In genomic region chr17:83880174-83880710, GRCm38 (mm10) we compare ENCODE assay signal across 25 mouse cellular contexts. TPM values are rescaled to one million over a fixed set of nuclear protein-coding genes. Genes with fewer than 3 reads are reported as not detected.
DNase-seq lines count a peak whose midpoint lies in the region; ATAC-seq and TF ChIP-seq lines count a peak whose summit lies in the region.
"Had no signal": no experiment of that assay in that cellular context is flagged by ENCODE, and none has a peak within 500 bp of the region (broad histone marks: within the 10 kb centered on the region; RNA-seq: fewer than 3 reads in every experiment).

No protein-coding gene starts in this region.

- no peaks in the 10 kb centered on the region for H3K4me1 ChIP-seq in lung, postnatal 0 days (ENCODE audit: insufficient read depth, low read depth, low read length)
- H3K4me1 ChIP-seq: embryonic facial prominence, embryonic 15.5 days; forebrain, embryonic 10.5 days; heart, embryonic 15.5 days; hindbrain, embryonic 13.5 days had no signal

- H3K4me3 ChIP-seq in lung, postnatal 0 days (ENCODE audit: low read depth, low read length): no peak overlapping the region
- H3K4me3 ChIP-seq: embryonic facial prominence, embryonic 15.5 days; erythroblast, embryonic 14.5 days; forebrain, embryonic 10.5 days; heart, adult 2 months; heart, embryonic 15.5 days; hindbrain, embryonic 13.5 days had no signal

- no peak overlapping the region for H3K9ac ChIP-seq in lung, postnatal 0 days (replicated peaks; ENCODE audit: low read depth)
- H3K9ac ChIP-seq: embryonic facial prominence, embryonic 15.5 days; heart, embryonic 15.5 days; hindbrain, embryonic 13.5 days had no signal

- H3K36me3 ChIP-seq in lung, postnatal 0 days (ENCODE audit: insufficient read depth, low read length): no peaks in the 10 kb centered on the region
- H3K36me3 ChIP-seq: embryonic facial prominence, embryonic 15.5 days; forebrain, embryonic 10.5 days; heart, embryonic 15.5 days; hindbrain, embryonic 13.5 days had no signal

- no peak for DNase-seq in lung, postnatal 0 days (ENCODE audit: low spot score)
- DNase-seq in lung, postnatal 4 days: no peak
- peak; percentile 53 for DNase-seq in MEL-GATA-1-ER (ENCODE audit: extremely low read depth, low read depth)
- peak; percentile 36 for DNase-seq in induced T-regulatory cell, adult 2 months (ENCODE audit: low read depth)
- DNase-seq in thymus, postnatal 4 days: no peak
- no peak for DNase-seq in embryo, embryonic 10.5 days (ENCODE audit: low spot score)
- no peak for DNase-seq in Muller cell, postnatal 12 days (ENCODE audit: inconsistent ontology term)
- DNase-seq: adrenal gland, postnatal 25 days; B cell, adult 2 months; cerebellum, adult 18-20 months; cerebellum, adult 9-11 months; cerebellum, postnatal 36 days; embryo, embryonic 11 days; gastrocnemius, postnatal 14 days; heart, adult 2 months; heart, postnatal 14 days had no signal

- no peak for TF ChIP-seq CTCF in lung, postnatal 0 days (IDR thresholded peaks at IDR 0.05)

- TF ChIP-seq EP300 in lung, postnatal 0 days (IDR thresholded peaks at IDR 0.05): no peak

- no peaks in the 10 kb centered on the region for H3K9me3 ChIP-seq in lung, postnatal 0 days (ENCODE audit: low read length)
- H3K9me3 ChIP-seq: embryonic facial prominence, embryonic 15.5 days; heart, embryonic 15.5 days; hindbrain, embryonic 13.5 days had no signal

- no peaks in the 10 kb centered on the region for H3K27me3 ChIP-seq in lung, postnatal 0 days (replicated peaks; ENCODE audit: insufficient read depth, low read length)
- H3K27me3 ChIP-seq: CH12.LX; embryonic facial prominence, embryonic 15.5 days; heart, embryonic 15.5 days; hindbrain, embryonic 13.5 days had no signal

- no peak overlapping the region for H3K27ac ChIP-seq in lung, postnatal 0 days (ENCODE audit: low read length)
- H3K27ac ChIP-seq: embryonic facial prominence, embryonic 15.5 days; forebrain, embryonic 10.5 days; heart, adult 2 months; heart, embryonic 15.5 days; hindbrain, embryonic 13.5 days had no signal

- ATAC-seq in lung, postnatal 0 days: 0 out of 2 replicates have a peak, but pooled peaks have one; percentile 37
- ATAC-seq in megakaryocyte progenitor cell, adult 5-6 weeks (replicated peaks; ENCODE audit: poor library complexity): peak; percentile 50
- ATAC-seq: forebrain, embryonic 14.5 days had no signal

- 45% methylated on average over 9 of the region's 9 CpGs for WGBS in lung, postnatal 0 days

- H3K4me2 ChIP-seq in lung, postnatal 0 days (replicated peaks; ENCODE audit: low read depth, low read length): no peak overlapping the region
- H3K4me2 ChIP-seq: embryonic facial prominence, embryonic 15.5 days; heart, embryonic 11.5 days; heart, embryonic 15.5 days; hindbrain, embryonic 13.5 days had no signal

RNA-seq across cellular contexts. Expression of gene Haao, which starts 32.5 kb away (rescaled TPM):
- 1.1 and 1.6 TPM in 2 replicates for polyA plus RNA-seq in lung, postnatal 0 days (2015; fragmentation: Nextera tagmentation; extraction: Ambion mirVana)
- 21.6 and 34.9 TPM in 2 replicates for total RNA-seq in megakaryocyte progenitor cell, adult 5-6 weeks (2015)
- total RNA-seq in megakaryocyte progenitor cell, adult 5-6 weeks (2017): 22.0 and 22.2 TPM in 2 replicates
- total RNA-seq: gastrocnemius, postnatal 14 days; heart, postnatal 14 days had no signal
- polyA plus RNA-seq: erythroblast, embryonic 14.5 days had no signal

Comparison
In these comparisons a context has a peak if more than half of its experiments do, and no peak if none do; other contexts are left out.
1. DNase-seq: peak in MEL-GATA-1-ER (single experiment) and induced T-regulatory cell, adult 2 months (single experiment); none in lung, postnatal 0 days (single experiment), lung, postnatal 4 days (0 of 2), thymus, postnatal 4 days (single experiment), embryo, embryonic 10.5 days (single experiment) and Muller cell, postnatal 12 days (single experiment).